Mouse (Mus musculus) cerebellum, adult 18-20 months (tissue): Measurements from ENCODE around the gene Alkbh2.

ENCODE experiments used
- DNase-seq, 2 experiments: peaks; one replicate each; pipeline ENCODE4 v3.0.0; 2021

Alkbh2 gene

DNA sequence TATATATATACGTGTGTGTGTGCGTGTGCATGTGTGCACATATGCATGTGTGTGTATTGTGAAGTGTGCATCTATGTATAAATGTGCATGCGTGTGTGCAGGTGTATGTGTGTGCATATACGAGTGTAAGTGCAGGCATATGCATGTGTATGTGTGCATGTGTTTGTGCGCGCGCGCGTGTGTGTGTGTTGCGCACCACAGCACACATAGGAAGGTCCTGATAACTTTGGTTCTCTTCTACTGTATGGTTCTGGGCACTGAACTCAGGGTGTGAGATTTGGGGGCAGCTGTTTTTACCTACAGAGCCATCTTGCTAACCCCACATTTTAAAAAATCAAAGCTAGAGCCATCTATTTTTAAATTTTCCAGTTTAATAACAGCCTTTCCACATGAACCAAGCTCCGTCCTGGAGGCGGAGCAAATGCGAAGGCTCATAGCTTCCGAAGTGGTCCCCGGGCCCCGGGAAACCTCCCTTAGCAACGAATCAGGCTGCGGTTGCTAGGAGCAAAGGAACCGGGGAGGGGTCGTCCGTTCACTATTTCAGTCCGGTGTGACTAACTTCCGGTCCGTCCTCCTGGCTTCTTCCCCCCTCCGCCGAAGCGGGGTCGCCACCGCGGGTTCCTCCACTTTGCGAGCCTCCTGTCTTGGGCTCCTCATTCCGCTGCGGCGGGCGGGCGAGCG is 28.2 kb downstream of the Alkbh2 start:
- DNase-seq = peak; percentile 80 to 94

GRCm38 (mm10) chr5:114091057-114091807 is 36.8 kb downstream of the Alkbh2 start, which contains the start of gene Svop:
Svop (minus strand) TSS chr5:114091570.
- DNase-seq = peak; percentile 89 to 92

GRCm38 (mm10) chr5:114090421-114091013 is 37.5 kb downstream of the Alkbh2 start:
- peak in 1 of 2 experiments; percentile 40 for DNase-seq

DNA sequence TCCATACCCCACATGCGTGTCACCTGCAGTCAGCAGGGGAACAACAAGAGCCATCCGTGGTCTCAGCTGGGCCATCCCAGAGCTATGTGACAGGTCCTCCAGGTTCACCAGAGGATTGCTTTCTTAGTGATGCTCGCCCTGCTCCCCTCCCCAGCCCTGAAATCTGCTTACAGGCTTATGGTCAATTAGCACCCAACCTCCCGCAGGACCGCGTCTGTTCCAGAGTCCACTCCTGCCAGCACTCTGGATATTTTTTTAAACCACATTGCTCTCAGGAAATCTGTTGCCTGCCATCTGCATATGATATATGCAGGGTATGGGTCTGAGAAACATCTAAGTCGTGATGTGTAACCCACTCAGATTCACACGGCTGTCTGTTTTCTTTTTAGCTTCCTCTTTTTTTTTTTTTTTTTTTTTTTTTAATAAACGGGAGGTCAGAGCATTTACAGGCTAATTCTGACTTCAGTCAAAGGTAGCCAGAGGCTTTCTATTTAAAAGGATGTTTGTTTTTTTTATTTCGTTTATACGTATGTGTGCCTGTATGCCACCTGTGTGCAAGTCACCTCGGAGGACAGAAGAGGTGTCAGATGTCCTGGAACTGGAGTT is 40.0 kb downstream of the Alkbh2 start:
- peak; percentile 68 to 76 for DNase-seq

GRCm38 (mm10) chr5:114085501-114085900 is 42.5 kb downstream of the Alkbh2 start:
- DNase-seq = peak; percentile 62 to 74

DNA sequence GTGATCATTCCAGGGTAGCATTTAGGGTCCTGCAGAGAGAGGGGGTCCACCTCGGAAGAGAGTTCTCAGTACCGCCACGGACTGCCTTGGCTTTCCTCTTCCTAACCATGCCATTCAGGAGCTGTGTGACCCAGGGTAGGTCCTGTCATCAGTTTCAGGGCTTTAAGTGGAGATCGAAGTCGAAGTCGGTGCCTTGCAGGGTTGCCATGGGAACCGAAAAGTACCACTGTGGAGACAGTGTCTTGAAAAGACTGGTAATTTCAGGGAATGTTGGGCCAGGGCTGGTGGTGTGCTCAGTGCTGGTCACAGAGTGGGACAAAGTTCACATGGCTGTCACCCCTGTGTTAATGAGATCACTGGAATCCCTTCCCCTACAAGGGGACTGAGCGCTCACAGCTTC is 51.0 kb downstream of the Alkbh2 start:
- no peak for DNase-seq
